Mouse (Mus musculus): Measurements from ENCODE around the gene Specc1. TPM values are rescaled to one million over a fixed set of nuclear protein-coding genes. Genes with fewer than 3 reads are reported as not detected.

Specc1 gene
- polyA plus RNA-seq, 1 experiment = 3.0 TPM

- no peak for DNase-seq (ENCODE audit: low read depth)
Measured at GRCm38 (mm10) chr11:62049170-62049569, 92.6 kb downstream of the Specc1 start.

DNA sequence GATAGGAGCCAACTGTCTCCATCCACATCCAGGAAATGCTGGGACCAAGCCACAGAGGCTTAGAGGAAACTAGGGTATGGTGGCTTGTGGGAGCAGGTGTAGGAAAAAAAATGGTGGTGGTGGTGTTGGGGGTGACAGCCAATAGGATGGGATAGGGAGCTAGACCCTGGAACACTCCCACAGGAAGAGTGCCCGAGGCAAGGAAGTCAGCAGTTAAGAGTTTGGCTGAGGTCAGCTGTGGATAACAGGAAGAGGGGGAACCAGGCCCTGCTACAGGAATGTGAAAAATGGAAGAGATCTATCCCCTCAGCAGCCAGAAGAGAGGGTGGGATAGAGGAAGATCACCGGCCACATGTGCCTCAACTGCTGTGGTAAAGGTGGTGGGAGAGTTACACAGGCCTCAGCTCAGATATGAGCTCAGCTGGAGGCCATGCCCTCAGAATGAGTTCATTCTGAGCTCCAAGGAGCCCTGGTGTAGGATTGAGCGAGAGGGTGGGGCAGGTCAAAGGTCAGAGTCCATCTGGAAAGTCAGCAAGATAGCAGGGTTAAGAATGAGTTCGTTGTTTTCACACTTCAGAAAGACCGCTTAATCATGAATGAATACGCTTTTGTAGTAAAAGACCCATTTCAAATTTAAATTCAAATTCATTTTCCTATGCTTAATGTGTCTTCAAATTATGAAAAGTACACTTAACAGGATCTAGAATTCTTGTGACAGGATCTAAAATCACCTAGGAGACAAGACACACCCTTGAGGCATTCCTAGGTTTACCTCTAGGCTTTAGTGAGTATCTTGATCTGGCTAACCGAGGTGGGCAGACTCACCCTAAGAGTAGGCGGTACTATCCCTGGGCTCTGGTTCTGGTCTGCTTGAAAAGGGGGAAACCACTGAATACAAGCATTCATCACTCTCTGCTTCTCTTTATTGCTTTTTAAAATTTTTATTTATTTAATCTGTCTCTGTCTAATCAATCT is 94.1 kb downstream of the Specc1 start:
- no peak for DNase-seq (ENCODE audit: low read depth)

DNA sequence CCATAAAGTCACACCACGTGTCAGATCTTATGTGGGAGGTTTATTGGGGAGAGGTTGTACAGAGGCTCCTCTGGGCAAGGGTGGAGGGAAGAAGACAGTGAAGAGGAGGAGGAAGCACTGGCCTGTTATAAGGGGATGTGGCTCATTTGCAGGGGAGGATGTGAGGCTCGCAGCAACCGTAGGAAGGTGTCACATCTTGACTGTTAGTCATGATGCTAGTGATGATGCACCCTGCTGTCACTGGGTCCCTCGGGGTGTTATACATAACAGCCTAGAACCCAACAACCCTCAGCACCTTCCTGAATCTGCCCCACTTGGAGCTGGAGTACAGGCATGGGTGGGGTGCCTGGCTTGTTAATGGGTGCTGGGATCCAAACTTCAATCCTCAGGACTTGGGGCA is 94.9 kb downstream of the Specc1 start:
- no peak for DNase-seq (ENCODE audit: low read depth)

GRCm38 (mm10) chr11:62053928-62054327 is 97.4 kb downstream of the Specc1 start:
- no peak for DNase-seq (ENCODE audit: low read depth)

GRCm38 (mm10) chr11:62064565-62064964 is 108.0 kb downstream of the Specc1 start:
- DNase-seq (ENCODE audit: low read depth) = no peak

- DNase-seq (ENCODE audit: low read depth) = no peak
Measured at GRCm38 (mm10) chr11:62065655-62066054, 109.1 kb downstream of the Specc1 start.

DNA sequence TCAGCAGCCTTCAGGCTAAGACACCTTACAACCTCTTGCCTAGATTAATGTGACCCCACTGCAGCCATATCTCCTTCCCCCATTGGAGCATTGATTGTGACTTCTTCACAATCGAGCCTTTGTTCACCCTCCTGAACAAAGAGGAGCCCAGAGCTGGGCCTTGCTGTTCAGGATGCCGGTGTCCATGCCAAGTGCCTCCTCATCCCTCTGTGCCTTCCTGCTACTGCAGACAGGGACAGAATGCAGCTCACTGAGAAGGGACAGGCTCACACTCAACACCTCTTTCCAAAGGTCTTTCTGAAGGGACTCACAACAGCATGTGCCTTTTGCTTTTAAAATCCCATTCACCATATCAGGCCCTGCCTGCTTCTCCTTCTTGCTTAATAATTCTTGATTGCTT is 113.0 kb downstream of the Specc1 start:
- DNase-seq (ENCODE audit: low read depth) = no peak

- no peak for DNase-seq (ENCODE audit: low read depth)
Measured at GRCm38 (mm10) chr11:62070206-62070605, 113.6 kb downstream of the Specc1 start.

DNA sequence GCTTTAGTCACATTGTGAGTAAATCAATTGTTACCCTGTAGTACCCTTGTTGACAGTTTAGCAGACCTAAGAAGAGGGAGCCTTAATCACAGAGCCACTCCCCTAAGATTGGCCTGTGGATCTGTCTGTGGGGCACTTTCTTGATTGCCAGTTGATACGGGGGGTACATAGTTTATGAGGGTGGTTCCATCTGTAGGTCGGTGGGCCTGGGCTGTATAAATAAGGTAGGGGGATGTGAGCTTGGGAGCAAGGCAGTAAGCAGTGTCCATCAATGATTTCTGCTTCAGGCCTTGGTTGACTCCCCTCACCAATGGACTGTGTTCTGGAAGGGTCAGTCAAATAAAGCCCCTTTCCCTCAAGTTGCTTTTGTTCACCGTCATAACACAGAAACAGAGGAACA is 115.8 kb downstream of the Specc1 start:
- no peak for DNase-seq (ENCODE audit: low read depth)

DNA sequence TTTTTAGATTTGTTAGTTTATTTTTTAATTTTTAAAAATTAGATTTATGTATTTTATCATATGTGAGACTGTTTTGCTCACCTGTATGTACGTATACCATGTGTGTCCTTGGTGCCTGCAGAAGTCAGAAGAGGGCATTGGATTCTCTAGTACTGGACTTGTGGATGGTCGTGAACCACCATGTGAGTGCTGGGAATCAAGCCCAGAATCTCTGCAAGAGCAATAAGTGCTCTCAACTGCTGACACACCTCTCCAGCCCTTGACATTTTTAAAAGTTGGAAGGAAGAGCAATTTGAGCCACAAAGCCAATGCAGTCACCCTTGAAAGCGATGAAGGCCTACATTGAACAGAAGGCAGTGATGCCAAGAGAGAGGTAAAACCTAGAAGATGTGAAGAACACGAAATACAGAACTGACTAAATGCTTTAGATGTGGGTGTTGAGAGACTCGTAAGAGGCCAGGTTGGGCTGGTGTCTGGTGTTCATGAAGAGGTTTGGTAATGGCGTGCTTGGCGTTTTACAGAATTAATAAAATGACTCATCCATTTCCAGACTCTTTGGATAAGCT is 117.1 kb downstream of the Specc1 start:
- no peak for DNase-seq (ENCODE audit: low read depth)

GRCm38 (mm10) chr11:62074578-62074977 is 118.0 kb downstream of the Specc1 start:
- DNase-seq (ENCODE audit: low read depth) = no peak

- no peak for DNase-seq (ENCODE audit: low read depth)
Measured at GRCm38 (mm10) chr11:62075071-62075470, 118.5 kb downstream of the Specc1 start.

- no peak for DNase-seq (ENCODE audit: low read depth)
Measured at GRCm38 (mm10) chr11:62075551-62075950, 119.0 kb downstream of the Specc1 start.

DNA sequence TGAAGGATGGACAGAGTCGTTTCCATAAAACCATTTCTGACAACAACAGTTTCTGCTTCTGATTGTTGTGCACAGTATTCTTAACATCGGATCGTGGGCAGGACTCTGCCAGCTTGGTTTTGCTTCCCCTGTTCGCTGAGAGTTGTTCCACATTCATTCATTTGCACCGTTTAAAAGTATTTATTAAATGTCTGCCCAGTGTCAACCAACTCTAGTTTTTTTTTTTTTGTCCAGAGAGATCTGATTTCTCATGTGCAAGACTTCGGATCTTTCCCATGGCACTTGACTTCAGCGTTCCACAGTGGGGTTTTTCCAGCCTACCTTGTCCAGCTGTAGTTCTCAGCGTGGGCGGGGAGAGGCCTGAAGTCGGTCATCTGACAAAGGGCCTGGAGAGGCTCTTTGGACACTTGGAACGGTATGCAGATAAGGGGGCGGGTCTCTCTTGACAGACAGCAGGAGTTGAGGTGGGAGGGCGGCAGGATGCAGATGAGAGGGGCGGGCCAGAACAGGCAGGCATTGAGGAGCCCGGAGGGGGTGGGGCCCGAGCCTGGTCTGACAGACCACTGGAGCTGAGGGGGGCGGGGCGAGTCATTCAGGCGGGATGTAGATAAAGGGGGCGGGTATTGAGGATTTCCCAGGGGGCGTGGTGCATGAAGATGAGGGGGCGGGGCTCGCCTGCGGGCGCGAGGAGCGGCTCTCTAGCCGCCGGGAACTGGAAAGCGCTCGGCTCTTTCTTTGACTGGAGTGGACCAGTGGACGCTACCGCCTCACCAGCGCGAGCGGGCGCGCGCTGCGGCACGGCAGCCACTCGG is 120.0 kb downstream of the Specc1 start:
- peak; percentile 60 for DNase-seq (ENCODE audit: low read depth)

- DNase-seq (ENCODE audit: low read depth) = no peak
Measured at GRCm38 (mm10) chr11:62077157-62077865, 120.7 kb downstream of the Specc1 start.

- DNase-seq (ENCODE audit: low read depth) = no peak
Measured at GRCm38 (mm10) chr11:62078371-62078770, 121.8 kb downstream of the Specc1 start.

DNA sequence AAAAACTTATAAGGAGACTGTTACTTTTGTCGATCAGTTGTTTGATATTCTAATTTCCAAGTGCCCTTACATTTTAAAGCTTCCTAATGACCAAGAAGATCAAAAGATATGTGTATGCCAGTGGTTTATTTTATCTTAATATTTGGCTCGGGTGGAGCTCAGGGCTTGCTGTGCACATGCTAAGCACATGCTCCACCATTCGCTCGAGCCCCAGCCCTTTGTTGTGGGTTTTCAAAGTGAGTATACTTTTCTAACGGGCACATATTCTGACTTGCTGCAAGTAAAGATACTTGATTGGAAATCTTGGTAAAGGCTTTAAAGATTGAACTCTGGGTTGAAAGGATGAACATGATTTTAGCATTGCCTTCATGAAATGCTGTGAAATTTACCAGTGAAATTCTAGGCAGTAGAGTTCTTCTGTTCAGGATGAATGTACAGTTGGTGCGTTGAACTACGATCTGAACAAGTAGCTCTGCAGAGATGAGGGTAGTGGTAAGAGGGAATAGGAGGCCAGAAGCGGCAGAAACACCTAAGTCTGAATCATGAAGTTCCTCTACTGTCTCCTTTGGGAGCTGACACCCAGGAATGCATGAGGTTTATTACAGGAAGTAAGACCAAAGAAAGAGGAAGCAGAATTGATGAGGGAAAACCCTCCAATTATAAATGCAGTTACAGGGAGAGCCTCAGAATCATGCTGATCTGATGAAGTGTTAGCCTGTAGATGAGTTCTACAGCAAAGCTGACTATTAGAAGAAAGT is 122.7 kb downstream of the Specc1 start:
- no peak for DNase-seq (ENCODE audit: low read depth)

GRCm38 (mm10) chr11:62080476-62080875 is 123.9 kb downstream of the Specc1 start:
- DNase-seq (ENCODE audit: low read depth) = no peak

- DNase-seq (ENCODE audit: low read depth) = no peak
Measured at GRCm38 (mm10) chr11:62086648-62087047, 130.1 kb downstream of the Specc1 start.

DNA sequence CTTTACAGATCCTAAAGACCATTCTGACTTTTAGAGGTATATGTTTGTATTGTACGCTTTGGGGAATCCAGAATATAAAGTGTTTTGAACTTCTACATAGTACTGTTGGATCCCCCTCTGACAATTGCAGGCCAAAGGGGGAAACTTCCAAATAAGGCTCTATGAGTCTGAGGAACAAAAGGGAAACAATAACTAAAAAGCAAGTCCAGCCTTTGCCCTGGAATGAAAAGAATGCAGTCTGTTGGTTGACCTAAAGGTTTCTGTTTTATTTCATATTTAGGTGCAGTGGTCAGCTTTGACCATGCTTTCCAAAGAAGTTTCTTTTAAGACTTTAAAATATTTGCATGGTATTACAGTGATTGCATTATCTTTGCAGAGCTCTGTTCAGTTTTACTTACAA is 130.5 kb downstream of the Specc1 start:
- DNase-seq (ENCODE audit: low read depth) = no peak

- DNase-seq (ENCODE audit: low read depth) = no peak
Measured at GRCm38 (mm10) chr11:62088651-62089050, 132.1 kb downstream of the Specc1 start.
